Mouse (Mus musculus) heart, postnatal 36 days (tissue): ENCODE data around the gene Slc25a39. TPM values are rescaled to one million over a fixed set of nuclear protein-coding genes. Genes with fewer than 3 reads are reported as not detected.
A peak's percentile ranks its signal among the peaks of the same experiment; 100 is the strongest.
"Not testable (repeated sequence)": the region's sequence is repeated elsewhere in the genome, so short reads cannot be mapped to it uniquely, and the experiment has no call there.

Source experiments
- DNase-seq, 2 experiments: peaks; one replicate each; pipeline ENCODE4 v3.0.0; 2021 to 2022
- intact Hi-C: fragments of 180-260 bp; cut with DNase I; formaldehyde crosslinking; loops from one replicate; pipeline ENCODE4 v1.15.1; 2025
- total RNA-seq, 2 experiments: library from RNA; stranded (reverse); gene quantifications; 2 replicates each; pipeline ENCODE4 v1.2.3; 2021

The Slc25a39 gene
- total RNA-seq, 2 experiments from 2014 or later: 174 to 183 TPM

GRCm38 (mm10) chr11:102417160-102417559 is 9.4 kb upstream of the Slc25a39 start:
- no peak for DNase-seq
- intact Hi-C loops: no loop called here

- no peak for DNase-seq
- intact Hi-C loops: no loop called here
Measured at GRCm38 (mm10) chr11:102415034-102415802, 7.5 kb upstream of the Slc25a39 start.

GRCm38 (mm10) chr11:102413059-102413458 is 5.3 kb upstream of the Slc25a39 start:
- intact Hi-C loops: loop anchor here (1.0 kb wide), 1 partner anchor 15 kb away; no protein-coding TSS in a partner anchor
- no peak for DNase-seq

GRCm38 (mm10) chr11:102411704-102412103 is 4.0 kb upstream of the Slc25a39 start:
- intact Hi-C loops: loop anchor here (1.0 kb wide), 1 partner anchor 102 kb away; no protein-coding TSS in a partner anchor
- peak; percentile 91 to 95 for DNase-seq

GRCm38 (mm10) chr11:102411061-102411460 is 3.3 kb upstream of the Slc25a39 start:
- no peak for DNase-seq
- intact Hi-C loops: loop anchor here (1.0 kb wide), 1 partner anchor 102 kb away; no protein-coding TSS in a partner anchor

- DNase-seq, intact Hi-C loops: not testable (repeated sequence)
Measured at GRCm38 (mm10) chr11:102410345-102410744, 2.6 kb upstream of the Slc25a39 start.

GRCm38 (mm10) chr11:102409795-102410330 is 2.1 kb upstream of the Slc25a39 start:
- intact Hi-C loops: no loop called here
- DNase-seq: no peak

GRCm38 (mm10) chr11:102408888-102409794 is 1.4 kb upstream of the Slc25a39 start:
- DNase-seq: no peak
- intact Hi-C loops: no loop called here

- DNase-seq: peak; percentile 95 to 97
- intact Hi-C loops: no loop called here
Measured at GRCm38 (mm10) chr11:102408344-102408876, 664 bp upstream of the Slc25a39 start.

GRCm38 (mm10) chr11:102406900-102407833 is 579 bp downstream of the Slc25a39 start:
- peak; percentile 94 to 96 for DNase-seq
- intact Hi-C loops: loop anchor here (1.0 kb wide), 2 partner anchors 87 to 91 kb away; no protein-coding TSS in a partner anchor

- intact Hi-C loops: loop anchor here (1.0 kb wide), 1 partner anchor 86 kb away; no protein-coding TSS in a partner anchor
- DNase-seq: no peak
Measured at GRCm38 (mm10) chr11:102406401-102406800, 1.3 kb downstream of the Slc25a39 start.

- intact Hi-C loops: loop anchor here (1.0 kb wide), 1 partner anchor 85 kb away; no protein-coding TSS in a partner anchor
- no peak for DNase-seq
Measured at GRCm38 (mm10) chr11:102405544-102406285, 2.0 kb downstream of the Slc25a39 start.

- intact Hi-C loops: no loop called here
- DNase-seq: no peak
Measured at GRCm38 (mm10) chr11:102404161-102405010, 3.4 kb downstream of the Slc25a39 start.

GRCm38 (mm10) chr11:102403657-102404056 is 4.1 kb downstream of the Slc25a39 start:
- DNase-seq: no peak
- intact Hi-C loops: no loop called here

- DNase-seq: no peak
- intact Hi-C loops: no loop called here
Measured at GRCm38 (mm10) chr11:102401898-102402500, 5.7 kb downstream of the Slc25a39 start.

- DNase-seq: no peak
- intact Hi-C loops: no loop called here
Measured at GRCm38 (mm10) chr11:102400513-102401084, 7.1 kb downstream of the Slc25a39 start.

- DNase-seq: no peak
- intact Hi-C loops: no loop called here
Measured at GRCm38 (mm10) chr11:102399610-102400072, 8.1 kb downstream of the Slc25a39 start.
